Mouse (Mus musculus): ENCODE results near the gene Jade1.

The Jade1 gene

GRCm38 (mm10) chr3:41541313-41541712 lies 14.2 kb upstream of the Jade1 start:
- in situ Hi-C loops (cut with MboI; ENCODE audit: low pct_unique_long_range_greater_than_20kb in 1 of 2, low sequenced_read_pairs in 2 of 2, unreplicated experiment in 1 of 2): no loop called here

DNA sequence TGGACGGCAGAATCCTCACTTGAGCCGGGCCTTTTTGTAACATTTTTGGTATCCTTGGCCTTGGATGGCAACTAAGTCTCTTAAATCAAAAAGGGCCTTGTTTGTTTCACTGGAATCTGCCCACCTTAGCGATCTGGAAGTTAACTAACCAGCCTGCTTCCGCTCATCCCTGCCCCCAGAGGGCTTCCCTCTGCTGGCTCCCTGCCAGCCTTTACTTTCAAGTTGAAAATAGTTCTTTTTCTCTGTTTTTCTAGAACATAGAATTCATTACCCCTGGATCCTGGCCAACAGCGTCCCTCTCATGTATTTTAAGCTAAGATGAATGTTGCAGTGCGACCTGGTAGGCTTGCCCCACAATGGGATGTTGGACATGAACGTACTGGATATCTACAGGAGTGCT lies 11.1 kb upstream of the Jade1 start:
- in situ Hi-C loops (cut with MboI; ENCODE audit: low pct_unique_long_range_greater_than_20kb in 1 of 2, low sequenced_read_pairs in 2 of 2, unreplicated experiment in 1 of 2): no loop called here

- in situ Hi-C loops (cut with MboI; ENCODE audit: low pct_unique_long_range_greater_than_20kb in 1 of 2, low sequenced_read_pairs in 2 of 2, unreplicated experiment in 1 of 2): no loop called here
These were observed 8.2 kb upstream of the Jade1 start for GRCm38 (mm10) chr3:41547289-41547688.

DNA sequence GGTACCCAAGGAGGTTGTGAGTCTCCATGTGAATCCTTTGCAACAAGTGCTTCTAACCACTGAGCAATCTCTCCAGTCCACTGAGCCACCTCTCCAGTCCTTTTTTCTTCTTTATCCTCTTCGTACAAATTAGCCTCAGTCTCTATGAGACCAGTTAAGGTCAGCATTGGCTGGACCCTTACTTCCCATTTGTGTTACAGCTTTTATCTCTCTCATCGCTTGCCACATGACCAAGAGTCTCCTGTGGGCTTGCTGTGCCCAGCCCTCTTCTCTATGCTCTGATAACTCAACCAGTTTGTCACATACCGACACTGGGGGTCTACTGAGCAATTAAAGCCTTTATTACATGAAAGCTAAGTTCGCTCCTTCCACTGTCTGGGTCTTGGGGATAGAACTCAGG lies 7.3 kb upstream of the Jade1 start:
- in situ Hi-C loops (cut with MboI; ENCODE audit: low pct_unique_long_range_greater_than_20kb in 1 of 2, low sequenced_read_pairs in 2 of 2, unreplicated experiment in 1 of 2): no loop called here

DNA sequence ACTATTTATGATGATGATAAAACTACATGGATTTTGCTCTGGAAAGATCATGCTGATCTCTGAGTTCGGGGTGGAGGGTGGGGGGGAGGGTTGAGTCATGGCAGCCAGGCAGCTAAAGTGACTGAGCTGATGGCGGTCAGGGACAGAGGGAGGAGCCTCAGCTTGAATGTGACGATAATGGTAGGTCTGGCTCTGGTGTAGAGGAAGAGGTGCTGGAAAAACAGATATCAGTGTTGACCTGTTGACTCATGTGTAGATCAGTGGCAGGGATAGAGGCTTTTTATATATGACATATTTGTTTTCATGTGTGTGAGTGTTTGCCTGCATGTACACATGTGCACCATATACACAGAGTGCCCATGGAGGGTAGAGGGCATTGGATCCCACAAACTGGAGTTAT lies 3.9 kb upstream of the Jade1 start:
- in situ Hi-C loops (cut with MboI; ENCODE audit: low pct_unique_long_range_greater_than_20kb in 1 of 2, low sequenced_read_pairs in 2 of 2, unreplicated experiment in 1 of 2): no loop called here

DNA sequence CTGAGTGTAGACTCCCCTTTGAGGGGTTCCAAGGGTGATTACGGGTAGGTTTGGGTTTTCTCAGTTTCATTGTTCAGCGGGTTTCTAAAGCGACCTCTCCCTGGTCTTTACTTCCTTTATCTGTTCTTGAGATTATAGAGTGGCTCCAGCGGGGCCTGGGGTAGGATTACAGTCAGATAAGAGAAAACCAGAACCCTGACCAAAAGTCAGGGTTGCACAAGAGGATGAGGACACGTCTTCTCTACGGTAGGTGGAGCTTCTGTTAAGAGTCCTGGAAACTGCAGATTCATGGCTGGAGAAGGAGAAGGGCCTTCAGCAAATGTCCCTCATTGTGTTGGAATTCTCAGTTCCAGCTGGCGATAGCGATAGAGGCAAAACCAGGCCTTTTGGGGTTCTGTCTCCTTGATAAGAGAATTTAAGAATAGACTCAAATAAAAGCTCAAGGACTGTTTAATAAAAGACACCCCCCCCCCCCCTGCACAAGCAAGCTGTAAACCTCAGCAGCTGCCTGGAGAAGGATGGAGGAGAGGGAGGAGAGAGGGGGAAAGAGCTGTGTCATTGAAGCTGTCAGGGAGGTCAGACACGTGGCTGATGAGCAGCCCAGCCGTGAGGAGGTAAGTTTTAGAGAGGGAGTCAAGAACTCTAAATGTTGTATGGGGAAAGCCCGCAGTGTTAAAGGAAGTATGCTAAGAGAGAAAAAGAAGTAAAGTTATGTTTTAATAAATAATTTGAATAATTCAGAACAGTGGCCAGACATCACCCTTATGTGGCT lies 2.6 kb upstream of the Jade1 start:
- in situ Hi-C loops (cut with MboI; ENCODE audit: low pct_unique_long_range_greater_than_20kb in 1 of 2, low sequenced_read_pairs in 2 of 2, unreplicated experiment in 1 of 2): no loop called here

DNA sequence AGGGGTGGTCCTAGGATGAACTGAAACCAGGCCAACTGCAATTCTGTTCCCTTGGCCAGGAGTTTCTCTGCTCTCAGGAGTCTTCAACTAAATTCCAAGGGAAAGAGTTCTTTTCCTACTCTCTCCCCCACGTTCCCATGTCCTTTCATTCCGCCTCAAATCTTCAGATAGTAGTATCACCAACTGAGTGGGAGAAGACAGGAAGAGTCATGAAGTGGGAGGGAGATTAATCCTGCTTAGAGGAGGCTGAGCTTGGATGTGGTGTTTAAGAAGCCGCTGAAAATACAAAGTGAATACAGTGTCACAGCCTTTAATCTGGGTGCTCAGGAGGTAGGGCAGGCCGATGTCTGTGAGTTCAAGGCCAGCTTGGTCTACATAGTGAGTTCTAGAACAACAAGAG lies 1.9 kb upstream of the Jade1 start:
- in situ Hi-C loops (cut with MboI; ENCODE audit: low pct_unique_long_range_greater_than_20kb in 1 of 2, low sequenced_read_pairs in 2 of 2, unreplicated experiment in 1 of 2): no loop called here

- in situ Hi-C loops (cut with MboI; ENCODE audit: low pct_unique_long_range_greater_than_20kb in 1 of 2, low sequenced_read_pairs in 2 of 2, unreplicated experiment in 1 of 2): no loop called here
These were observed 753 bp upstream of the Jade1 start for GRCm38 (mm10) chr3:41554480-41555475.

DNA sequence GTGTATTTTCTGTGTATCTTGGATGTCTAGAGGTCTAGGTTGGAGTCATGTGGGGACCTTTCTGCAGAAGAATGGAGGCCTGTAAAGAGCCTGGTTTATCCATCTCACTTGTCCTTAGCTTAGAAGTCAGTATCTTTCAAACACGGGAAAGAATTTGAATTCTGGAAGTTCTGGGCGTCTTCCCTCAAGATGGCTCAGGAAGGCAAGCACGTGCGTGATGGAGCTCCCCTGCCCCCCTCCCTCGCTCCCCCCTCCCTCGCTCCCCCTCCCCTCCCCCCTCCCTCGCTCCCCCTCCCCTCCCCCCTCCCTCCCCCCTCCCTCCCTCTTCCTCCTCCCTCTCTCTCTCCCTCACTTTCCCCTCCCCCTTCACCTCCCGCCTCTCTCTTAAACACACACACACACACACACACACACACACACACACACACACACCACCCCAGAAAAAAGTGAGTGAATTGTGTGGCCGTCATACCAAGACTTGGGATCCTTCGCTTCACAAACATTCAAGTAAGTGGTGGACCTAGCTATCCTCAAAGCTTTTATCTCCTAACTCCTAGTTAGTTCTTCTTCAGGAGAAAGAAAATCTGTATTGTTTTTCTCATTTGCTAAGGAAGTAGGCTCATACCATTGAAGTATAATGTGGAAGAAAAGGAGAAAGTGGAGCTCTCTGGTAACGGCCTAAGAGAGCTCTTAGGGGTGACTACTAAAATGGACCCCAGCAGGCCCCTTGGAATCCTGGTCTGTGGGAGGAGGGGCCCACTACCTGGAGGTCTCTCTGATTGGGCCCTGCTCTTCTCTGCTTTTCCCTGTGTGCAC lies 1.1 kb downstream of the Jade1 start:
- in situ Hi-C loops (cut with MboI; ENCODE audit: low pct_unique_long_range_greater_than_20kb in 1 of 2, low sequenced_read_pairs in 2 of 2, unreplicated experiment in 1 of 2): no loop called here

- in situ Hi-C loops (cut with MboI; ENCODE audit: low pct_unique_long_range_greater_than_20kb in 1 of 2, low sequenced_read_pairs in 2 of 2, unreplicated experiment in 1 of 2): no loop called here
These were observed 1.9 kb downstream of the Jade1 start for GRCm38 (mm10) chr3:41557267-41557995.

DNA sequence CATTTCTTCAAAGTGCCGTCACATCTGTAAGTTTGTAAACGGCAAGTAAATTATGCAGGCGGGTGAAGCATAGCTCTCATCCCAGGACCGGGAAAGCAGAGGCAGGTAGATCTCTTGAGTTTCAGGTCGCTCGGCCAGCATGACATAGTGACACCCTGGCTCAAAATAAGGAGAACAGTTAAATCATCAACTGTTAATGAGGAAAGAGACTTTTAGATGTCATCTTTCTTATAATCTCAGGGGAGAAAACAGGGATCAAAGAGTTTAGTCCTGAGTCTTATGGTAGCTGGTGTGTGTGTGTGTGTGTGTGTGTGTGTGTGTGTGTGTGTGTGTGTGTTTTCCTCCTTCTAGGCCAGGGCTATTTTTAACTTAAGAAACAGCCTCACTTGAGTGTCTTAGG lies 5.0 kb downstream of the Jade1 start:
- in situ Hi-C loops (cut with MboI; ENCODE audit: low pct_unique_long_range_greater_than_20kb in 1 of 2, low sequenced_read_pairs in 2 of 2, unreplicated experiment in 1 of 2): no loop called here

DNA sequence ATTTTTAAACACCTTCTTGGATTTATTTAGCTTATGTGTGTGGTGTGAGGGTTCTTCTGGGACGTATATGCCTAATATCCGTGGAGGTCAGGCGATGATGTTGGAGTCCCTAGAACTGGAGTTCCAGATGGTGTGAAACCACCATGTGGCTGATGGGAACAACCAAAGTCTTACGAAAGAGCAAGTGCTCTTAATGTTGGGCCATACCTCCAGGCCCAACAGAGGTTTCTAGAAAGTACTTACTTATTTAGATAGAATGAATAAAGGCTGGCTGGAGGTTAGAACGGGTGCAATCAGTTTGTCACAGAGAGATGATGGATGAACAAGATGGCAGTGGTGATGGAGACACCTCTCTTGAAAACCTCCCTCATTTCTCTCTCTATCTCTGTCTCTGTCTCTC lies 6.3 kb downstream of the Jade1 start:
- in situ Hi-C loops (cut with MboI; ENCODE audit: low pct_unique_long_range_greater_than_20kb in 1 of 2, low sequenced_read_pairs in 2 of 2, unreplicated experiment in 1 of 2): no loop called here

DNA sequence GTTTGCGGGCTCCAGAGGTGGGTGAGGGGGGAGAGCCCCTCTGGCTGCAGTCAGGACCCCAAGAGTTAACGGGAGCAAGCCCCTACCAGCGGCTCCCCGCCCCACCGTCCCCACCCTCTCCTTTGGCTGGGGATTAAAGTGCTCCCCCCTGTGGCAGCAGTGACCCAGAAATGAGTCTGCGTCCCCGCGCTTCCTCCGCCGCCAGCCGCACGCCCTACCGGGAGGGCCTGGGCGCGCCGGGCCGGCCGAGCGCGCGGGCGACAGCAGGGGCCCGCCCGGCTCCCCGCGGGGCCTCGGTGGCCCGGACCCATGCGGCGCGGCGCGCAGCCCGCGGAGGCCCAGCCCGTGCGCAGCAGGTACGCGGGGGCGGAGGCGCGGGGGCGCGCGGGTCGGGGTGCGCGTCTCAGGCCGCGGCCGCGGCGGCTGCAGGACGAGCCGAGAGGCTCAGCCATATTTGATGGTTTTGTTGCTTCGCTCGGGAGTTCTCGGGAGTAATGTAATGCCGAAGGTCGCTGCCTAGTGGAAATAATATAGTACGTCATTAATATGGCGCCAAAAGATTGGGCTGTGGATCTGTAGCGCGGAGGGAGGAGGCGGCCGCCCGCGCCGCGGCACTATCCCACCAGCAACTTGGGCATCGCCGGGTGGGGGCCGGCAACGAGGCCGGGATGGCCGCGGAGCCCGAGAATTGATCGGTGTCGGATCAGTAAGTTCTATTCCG lies 7.8 kb downstream of the Jade1 start:
- in situ Hi-C loops (cut with MboI; ENCODE audit: low pct_unique_long_range_greater_than_20kb in 1 of 2, low sequenced_read_pairs in 2 of 2, unreplicated experiment in 1 of 2): no loop called here

DNA sequence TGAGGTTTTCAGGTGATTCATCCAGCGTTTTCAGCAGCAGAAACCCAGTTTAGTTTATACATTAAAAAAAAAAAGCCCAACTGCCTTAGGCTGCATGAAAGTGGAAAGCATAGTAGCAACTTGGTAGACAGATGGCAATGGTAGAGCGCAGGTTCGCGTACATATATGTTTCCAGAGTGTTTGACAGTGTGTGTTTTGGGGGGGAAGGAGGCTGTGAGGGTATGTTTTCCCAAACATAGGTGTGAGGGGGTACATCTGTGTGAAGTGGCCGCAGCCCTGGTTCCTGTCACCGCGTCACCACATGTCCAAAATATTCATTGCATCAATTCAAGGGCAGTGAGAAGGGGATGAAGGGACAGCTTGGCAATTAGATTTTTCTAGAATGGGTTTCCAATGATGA lies 8.5 kb downstream of the Jade1 start:
- in situ Hi-C loops (cut with MboI; ENCODE audit: low pct_unique_long_range_greater_than_20kb in 1 of 2, low sequenced_read_pairs in 2 of 2, unreplicated experiment in 1 of 2): no loop called here

GRCm38 (mm10) chr3:41564471-41565213 lies 9.1 kb downstream of the Jade1 start:
- in situ Hi-C loops (cut with MboI; ENCODE audit: low pct_unique_long_range_greater_than_20kb in 1 of 2, low sequenced_read_pairs in 2 of 2, unreplicated experiment in 1 of 2): no loop called here

GRCm38 (mm10) chr3:41565410-41565823 lies 9.9 kb downstream of the Jade1 start:
- in situ Hi-C loops (cut with MboI; ENCODE audit: low pct_unique_long_range_greater_than_20kb in 1 of 2, low sequenced_read_pairs in 2 of 2, unreplicated experiment in 1 of 2): no loop called here

GRCm38 (mm10) chr3:41565955-41566354 lies 10.4 kb downstream of the Jade1 start:
- in situ Hi-C loops (cut with MboI; ENCODE audit: low pct_unique_long_range_greater_than_20kb in 1 of 2, low sequenced_read_pairs in 2 of 2, unreplicated experiment in 1 of 2): no loop called here

All from mouse embryonic stem cell (cell line).